Mouse (Mus musculus) heart, adult 8-10 months (tissue): ENCODE measurements at regions not wholly inside any gene's neighbourhood (a gene's known extent, or its start where the extent isn't known, plus 50 kb on each side); places are given as distances from the start of the nearest gene placed in this dataset.
"Not testable (repeated sequence)": the region's sequence is repeated elsewhere in the genome, so short reads cannot be mapped to it uniquely, and the experiment has no call there.

ENCODE experiments used
- DNase-seq: peaks from one replicate; pipeline ENCODE4 v3.0.0; 2022; ENCODE audit warnings: low spot score

DNA sequence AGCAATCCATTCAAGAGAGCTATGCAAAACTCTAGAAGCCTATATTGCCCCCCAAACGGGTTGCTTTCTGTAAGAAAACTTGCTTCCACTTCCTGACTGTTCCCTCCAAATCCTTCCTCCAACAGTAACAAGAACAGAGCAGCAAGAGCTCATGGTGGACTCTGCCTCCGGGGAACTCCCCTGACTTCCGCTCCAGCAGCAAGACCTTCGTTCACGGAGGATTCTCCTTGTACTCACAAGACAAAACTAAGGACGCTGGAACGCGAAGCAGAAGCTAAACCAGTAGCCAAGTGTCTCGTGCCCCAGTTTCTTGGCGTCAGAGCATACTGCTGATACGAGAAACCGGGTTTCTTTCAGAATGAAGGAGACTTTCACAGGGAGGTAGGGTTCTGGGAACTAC, 50.7 kb downstream of the H2al2a start:
- peak; percentile 2 for DNase-seq

DNA sequence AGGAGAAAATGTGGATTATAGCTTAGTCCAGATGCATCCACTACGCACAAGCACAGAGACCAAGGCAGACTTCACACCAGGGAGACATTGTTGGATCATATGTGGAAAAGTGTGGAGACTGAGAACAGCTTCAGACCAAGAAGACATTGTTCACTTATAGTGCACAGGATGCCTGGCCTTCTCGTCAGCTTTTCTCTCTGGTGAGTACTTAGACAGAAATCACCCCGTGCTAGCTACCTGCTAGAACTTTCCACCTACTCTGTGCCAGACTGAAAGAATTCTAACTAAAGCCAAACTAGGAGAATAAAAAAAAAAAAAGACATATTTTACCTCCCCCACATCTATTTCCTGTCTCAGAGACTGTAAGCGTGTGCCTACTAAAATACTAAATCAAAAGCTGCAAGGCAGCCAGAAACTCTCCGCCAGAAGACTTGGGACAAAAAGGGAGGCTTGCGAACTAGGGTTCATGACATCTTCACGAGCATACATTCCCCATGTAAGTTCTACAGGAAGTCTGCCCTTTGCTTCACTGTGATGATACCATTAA, 51.3 kb downstream of the H2al2a start:
- no peak for DNase-seq

GRCm38 (mm10) chr2:17943506-17943905, 53.3 kb downstream of the H2al2a start:
- DNase-seq, result no peak

GRCm38 (mm10) chr2:17942528-17943387, 54.0 kb downstream of the H2al2a start:
- DNase-seq, result no peak

DNA sequence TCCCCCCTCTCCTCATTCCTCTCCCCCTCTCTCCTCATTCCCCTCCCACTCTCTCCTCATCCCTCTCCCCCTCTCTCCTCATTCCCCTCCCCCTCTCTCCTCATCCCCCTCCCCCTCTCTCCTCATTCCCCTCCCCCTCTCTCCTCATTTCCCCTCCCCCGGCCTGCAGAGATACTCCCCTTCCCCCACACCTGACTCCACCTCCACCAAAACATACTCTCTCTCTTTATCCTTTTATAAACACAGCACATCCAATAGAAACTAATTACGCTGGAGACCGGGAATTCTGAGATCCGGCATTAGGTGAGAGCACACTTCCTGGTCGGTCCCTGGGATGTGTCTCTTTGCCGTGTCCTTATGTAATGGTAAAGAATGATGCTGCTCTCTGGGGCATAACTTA, 54.8 kb downstream of the H2al2a start:
- no peak for DNase-seq

GRCm38 (mm10) chr2:17939857-17940848, 56.6 kb downstream of the H2al2a start:
- DNase-seq, result not testable (repeated sequence)

DNA sequence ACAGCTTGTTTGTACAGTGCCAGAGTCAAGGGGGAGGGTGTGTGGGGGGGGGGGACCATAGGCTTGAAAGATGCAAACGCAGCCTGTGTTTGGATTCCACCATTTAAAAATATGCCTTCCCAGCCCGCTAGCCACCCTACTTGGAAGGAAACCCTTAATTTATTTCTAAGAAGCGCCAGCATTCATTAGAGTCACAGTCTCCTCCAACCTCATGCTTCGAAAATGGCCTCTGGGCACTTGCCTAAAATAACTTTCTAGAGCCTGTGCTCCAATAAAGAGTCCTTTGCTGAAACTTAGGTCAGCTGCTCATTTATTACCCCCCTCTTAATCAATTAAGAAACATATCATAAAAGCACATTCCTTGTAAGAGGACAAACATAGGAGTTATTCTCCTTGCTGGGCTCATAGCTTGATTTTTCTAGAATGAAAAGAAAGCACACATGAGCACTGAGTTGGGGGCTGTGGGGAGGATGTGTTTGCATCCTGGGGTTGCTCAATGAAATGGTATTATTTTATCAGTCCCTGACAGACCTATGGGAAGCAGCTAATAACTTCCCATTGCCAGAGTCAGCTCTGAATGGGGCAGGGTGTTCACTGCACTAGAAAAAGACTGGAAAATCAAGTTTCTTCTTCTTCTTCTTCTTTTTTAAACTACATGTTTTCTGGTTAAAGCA, 57.4 kb downstream of the H2al2a start:
- no peak for DNase-seq

- no peak for DNase-seq
Measured at GRCm38 (mm10) chr2:17936527-17937139, 60.1 kb downstream of the H2al2a start.

DNA sequence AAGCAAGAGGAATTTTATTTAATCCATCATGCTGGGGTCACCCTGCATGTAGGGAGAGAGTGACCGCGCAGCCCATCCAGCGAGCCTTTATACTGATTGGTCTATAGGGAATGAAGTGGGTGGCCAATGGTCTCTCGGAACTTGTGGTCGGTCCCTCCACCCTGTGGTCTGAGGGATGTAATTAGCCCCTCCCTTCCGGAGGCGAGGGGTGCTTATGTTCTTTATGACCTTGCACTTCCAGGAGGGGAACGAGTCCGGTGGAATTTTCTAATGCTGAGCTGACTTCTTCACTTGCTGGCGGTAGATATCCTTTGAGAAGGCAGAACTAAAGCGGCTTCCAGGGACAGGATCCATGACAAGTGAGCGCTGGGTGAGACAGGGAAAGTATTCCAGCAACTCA, 60.8 kb downstream of the H2al2a start:
- no peak for DNase-seq

- DNase-seq, result no peak
Measured at GRCm38 (mm10) chr2:17935466-17935865, 61.3 kb downstream of the H2al2a start.

DNA sequence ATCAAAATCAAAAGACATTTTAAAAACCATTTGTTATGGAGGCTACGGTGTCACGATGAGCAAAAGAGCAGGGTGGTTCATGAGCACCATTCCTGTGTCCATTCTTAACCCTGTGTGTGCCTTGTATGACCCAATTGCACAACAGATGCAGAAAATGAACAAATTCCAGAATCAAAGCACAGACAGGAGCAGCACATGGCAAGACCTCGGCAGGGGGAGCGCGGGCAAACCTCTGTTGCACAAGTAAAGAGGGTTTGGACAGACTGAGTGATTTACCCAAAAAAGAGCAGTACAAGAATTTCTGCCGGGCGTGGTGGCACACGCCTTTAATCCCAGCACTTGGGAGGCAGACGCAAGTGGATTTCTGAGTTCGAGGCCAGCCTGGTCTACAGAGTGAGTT, 62.1 kb downstream of the H2al2a start:
- no peak for DNase-seq

- no peak for DNase-seq
Measured at GRCm38 (mm10) chr2:17932932-17933790, 63.6 kb downstream of the H2al2a start.

- DNase-seq, result no peak
Measured at GRCm38 (mm10) chr2:17932426-17932931, 64.3 kb downstream of the H2al2a start.

DNA sequence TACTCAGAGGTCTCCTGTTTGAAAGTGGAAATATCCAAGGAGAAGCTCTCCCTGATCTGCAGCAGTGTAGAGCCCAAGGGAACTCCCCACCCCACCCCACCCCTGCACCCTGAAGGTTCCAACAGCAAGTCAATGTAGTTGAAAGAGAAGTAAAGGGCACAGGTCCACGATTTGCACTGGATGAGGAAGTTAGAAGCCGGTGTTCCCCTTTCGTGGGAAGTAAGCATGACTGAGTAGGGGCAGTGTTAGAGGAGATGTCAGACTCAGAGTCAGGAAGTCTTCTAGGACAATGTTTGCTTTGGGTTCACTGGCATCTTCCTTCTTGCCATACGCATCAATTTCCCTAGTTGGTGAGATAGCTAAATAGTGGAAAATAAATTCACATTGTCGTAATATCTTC, 64.9 kb downstream of the H2al2a start:
- no peak for DNase-seq

DNA sequence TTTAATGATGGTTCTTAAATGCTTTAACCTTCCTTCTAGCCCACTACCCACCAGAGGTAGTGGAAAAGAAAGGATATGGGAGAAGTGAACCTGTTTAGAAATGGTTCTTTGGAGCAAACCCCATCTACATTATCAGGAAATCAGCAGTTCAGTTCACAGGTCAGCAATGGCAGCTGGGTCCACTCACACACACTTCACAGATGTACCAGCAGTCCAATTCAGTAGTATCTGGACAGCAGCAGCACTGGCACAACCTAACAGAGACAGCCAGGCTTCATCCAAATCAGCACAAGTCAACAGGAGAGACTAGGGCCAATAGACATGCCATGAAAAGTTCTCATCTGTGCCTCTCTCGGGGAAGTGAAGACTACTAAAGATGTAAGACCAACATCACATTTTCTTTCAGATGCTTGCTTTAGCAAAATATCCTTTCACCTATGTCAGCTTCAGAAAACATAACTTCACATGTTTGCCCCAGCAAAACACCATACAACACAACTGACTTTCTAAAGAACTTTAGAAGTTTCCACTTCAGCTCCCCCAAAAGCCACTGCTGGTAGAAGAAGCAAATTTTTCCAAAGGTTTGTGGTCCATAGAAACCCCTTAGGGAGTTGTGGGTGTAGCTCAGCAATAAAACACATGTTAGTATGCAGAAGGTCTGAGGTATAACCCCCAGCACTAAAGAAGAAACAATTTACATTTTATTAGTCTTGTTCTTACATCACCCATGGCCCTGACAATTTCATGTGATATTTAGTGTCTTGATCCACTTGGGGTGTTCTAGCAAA, 77.7 kb downstream of the H2al2a start:
- DNase-seq, result no peak

GRCm38 (mm10) chr2:17917238-17917946, 79.4 kb downstream of the H2al2a start:
- no peak for DNase-seq

DNA sequence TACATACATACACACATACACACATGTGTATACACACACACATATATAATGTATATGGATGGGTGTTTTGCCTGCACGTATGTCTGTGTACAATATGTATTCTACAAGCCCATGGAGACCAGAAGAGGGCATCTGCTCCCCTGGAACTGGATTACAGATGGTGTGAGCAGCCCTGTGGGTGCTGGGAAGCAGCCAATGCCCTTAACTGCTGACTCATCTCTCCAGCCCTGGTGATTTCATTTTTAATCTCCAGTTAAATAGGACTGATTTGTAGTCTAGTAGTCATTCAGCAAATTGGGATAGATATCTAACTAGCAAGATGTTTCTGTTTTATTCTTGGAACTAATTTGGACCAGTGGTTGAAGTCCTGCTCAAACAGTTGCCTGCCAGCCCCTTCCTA, 94.1 kb downstream of the H2al2a start:
- no peak for DNase-seq

GRCm38 (mm10) chr2:17900202-17900601, 96.6 kb downstream of the H2al2a start:
- DNase-seq, result no peak

DNA sequence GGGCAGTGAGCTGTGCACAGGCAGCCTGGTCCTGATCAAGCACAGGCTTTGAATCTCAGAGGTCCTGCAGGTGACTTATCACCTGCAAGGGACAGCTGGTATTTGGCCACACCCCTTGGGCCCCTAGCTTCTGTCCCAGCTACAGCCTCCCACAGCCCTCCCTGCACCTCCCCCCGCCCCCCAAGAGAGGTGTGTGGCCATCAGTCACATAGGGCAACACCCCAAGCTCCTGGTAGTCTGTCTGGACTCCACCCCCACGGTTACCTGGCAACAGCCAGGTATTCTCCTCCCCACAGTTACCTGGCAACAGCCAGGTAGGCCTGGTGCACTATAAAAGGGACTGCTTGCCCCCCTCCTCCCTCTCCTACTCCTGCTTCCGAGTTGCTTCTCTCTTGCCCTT, 98.0 kb downstream of the H2al2a start:
- DNase-seq, result no peak
